Mouse (Mus musculus) liver, adult 2 months (tissue): ENCODE results near the gene Dpysl4.

ENCODE experiments used
- CTCF ChIP-seq: fragments of 200-500 bp; IDR thresholded peaks from 2 replicates; pipeline ENCODE4 v1.5.1; 2011; ENCODE audit warnings: low read depth, low read length, control low read depth
- POLR2A ChIP-seq: fragments of 200-500 bp; IDR thresholded peaks from 2 replicates; pipeline ENCODE4 v1.6.1; 2011; ENCODE audit warnings: low read length, control low read depth; ENCODE audit not compliant: insufficient read depth; ENCODE audit errors: extremely low read depth

DNA sequence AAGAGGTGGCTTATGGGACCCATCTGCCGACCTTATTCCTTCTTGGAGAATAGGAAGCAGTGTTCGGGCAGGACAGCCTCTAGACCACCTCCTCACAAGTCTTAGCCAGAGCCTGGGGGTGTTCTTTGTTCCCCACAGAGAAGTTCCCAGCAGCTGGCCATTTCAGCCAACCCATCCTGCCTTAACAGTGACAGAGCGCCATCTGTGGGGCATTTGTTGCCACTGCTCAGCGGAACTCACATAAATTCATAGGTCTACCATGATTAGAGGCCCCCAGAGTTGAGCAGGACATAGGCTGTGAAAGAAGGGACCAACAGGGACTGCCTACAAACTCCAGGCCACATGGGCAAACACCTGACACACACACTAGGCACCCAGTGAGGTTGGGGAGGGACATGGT is 22.4 kb upstream of the Dpysl4 start:
- TF ChIP-seq POLR2A (no peak), CTCF (peak; percentile 67)
